Mouse (Mus musculus) forelimb bud, embryonic 11.5 days (tissue): ENCODE results near the gene Slc25a40.

ENCODE experiments used
- DNase-seq: peaks from one replicate; pipeline ENCODE4 v3.0.0-alpha.2; 2012; ENCODE audit warnings: low read depth, low spot score

Gene Slc25a40

DNA sequence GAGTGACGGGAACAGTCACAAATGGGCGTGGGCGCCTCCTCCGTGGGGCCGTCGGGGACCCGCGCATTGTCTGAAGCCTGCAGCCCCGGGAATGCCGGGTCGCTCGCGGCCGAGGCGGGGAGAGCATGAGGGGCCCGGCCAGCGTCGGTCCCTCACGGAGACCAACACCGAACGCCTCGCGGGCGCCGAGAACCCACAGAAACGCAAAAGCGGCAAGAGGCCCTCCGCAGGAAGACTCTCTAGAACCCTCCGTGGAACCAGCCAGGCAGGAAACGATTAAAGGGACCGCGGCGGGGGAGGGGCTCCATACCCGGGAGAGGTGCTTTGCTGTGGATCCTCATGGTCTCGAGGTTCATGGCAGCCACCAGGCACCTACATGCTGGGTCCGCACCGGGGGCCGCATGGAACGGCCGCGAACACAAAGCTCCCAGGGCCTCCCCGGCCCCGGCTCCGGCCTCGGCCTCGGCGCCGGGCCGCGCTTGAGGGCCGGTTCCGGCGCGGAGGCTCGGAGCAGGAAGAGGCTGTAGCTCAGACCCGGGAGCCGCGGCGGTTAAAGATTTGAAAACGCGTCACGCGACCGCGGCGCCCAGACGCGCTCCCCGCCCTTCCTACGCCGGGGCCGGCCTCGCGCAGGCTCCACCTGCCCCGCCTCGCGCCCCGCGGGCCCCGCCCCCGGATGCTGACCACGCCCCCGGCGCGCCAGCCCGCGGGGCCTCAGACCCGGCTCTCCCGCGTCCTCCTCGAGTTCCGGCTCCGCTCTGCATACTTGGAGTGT lies at the start of gene Slc25a40, which contains the start of gene Dbf4:
TSS of gene Slc25a40 (plus strand) at position 694 of the 775 bp plus-strand sequence.
TSS of gene Dbf4 (minus strand) at position 560 of the 775 bp plus-strand sequence.
- peak; percentile 90 for DNase-seq

DNA sequence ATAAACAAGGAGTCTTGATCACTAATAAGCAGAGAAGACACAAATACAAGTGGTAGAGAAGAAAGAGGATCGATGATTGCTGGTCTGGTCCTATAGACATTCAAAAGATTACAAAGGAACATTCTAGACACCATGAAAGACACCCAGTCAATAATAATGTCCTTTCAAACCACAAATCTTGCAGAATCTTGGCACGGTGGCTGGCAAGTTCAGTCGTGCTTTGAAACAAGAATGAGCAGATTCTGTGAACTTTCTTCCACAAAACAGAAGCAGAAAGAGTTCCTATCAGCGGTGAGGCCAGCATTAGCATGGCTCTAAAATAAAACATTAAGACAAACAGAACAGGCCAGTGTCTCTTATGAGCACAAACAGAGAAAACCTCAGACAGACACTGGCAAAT lies 49.2 kb upstream of the Slc25a40 start:
- no peak for DNase-seq

DNA sequence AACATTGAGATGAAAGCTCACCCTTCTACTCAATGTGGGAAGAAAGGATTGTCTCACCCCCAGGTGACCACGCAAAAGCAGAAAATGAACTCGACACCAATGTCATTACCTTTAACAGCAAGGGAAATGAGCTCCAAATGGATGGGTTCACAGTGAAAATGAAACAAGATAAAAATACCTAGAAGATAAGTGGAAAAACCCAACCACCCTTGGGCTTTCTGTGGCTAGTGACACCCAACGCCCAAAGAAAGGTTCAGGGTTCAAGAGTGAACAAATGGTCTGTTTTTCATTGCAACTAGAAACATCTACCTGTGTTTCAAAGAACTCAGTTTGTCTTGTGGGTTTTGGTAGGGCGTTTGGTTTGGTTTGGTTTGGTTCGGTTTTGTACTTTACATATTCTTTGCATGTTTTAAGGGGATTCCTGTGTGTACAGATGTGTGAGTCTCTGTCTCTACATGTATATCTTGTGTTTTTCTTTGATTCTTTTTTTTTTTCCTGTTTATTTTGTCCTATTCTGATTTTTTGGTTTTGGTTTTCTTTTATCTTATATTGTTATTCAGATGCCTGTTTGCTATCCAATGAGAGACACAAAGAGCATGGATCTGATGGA lies 48.2 kb upstream of the Slc25a40 start:
- DNase-seq: no peak

DNA sequence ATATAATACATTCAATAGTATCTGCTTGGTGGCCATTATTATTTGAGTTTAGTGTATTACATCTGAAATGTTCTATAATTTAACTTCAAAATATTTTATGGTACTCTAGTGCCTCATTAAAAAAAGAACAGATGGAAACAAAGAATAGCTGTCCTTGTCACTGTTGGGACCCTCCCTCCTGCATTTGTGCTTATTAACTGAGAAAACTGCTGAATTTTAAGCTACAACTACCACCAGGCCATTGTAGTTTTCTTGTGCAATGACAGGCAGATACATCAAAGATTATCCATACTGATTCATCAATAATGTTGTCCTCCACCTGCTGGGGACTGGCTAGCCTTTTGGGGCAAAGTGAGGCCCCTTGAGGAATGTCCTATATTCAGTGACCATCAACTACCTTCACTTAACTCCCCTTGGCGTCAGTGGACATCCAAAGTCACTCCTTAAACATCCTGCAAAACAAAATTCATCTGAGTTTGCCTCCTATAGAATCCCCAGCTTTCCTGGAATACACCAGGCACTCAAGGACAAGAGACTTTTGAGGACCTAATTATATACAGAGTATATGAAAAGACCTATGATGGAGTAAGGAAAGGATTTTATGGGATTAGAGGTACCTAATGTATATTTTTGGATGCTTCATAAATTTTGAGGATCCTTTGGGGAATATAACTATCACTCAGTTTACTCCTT lies 28.6 kb upstream of the Slc25a40 start:
- DNase-seq: no peak

DNA sequence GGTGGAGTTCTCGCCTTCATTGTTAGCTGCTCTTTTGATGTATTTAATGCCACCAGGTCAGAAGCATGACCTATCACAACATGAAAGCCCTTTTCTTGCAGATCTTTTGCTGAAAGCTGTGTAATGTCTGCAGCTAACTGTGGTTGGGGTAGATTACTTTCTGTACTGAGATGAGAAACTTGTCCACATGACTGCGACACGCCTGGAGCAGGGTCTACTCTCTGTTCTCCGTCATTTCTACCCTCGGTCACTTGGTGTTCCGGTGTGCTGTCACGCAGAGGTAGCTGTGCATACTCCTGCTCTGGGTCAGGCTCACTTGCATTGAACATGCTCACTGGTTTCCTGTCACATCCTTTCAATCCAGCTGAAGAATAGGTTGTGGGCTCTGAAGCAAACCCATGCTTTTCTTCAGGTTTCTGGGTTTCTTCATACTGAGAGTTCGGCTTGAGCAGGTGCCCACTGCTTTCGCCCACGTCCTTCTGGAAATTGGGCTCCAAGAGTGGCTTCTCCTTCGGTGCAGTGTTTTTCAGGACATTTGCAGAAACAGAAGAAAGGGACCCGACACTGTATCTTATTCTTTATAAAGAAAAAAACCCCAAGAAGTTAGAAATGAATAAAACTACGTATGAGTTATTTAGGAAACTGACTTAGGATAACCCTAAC lies 24.9 kb upstream of the Slc25a40 start:
- DNase-seq: no peak

DNA sequence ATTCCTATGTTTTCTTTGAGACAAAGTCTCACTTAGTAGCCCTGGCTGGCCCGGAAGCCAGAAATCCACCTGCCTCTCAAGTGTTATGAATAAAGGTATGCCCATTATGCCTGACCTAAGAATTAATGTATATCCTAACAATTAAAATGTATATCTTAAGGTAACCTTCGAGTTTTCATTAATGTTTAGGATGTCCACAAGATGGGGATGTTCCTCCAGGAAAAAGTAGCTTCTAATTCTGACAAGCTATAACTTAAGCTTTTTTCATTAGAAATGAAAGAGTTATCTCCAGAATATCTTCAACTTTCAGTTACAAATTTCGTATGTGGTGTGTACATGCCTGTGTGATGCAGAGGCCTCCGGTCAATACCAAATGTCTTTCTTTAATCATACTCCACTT lies 13.9 kb upstream of the Slc25a40 start:
- DNase-seq: no peak

DNA sequence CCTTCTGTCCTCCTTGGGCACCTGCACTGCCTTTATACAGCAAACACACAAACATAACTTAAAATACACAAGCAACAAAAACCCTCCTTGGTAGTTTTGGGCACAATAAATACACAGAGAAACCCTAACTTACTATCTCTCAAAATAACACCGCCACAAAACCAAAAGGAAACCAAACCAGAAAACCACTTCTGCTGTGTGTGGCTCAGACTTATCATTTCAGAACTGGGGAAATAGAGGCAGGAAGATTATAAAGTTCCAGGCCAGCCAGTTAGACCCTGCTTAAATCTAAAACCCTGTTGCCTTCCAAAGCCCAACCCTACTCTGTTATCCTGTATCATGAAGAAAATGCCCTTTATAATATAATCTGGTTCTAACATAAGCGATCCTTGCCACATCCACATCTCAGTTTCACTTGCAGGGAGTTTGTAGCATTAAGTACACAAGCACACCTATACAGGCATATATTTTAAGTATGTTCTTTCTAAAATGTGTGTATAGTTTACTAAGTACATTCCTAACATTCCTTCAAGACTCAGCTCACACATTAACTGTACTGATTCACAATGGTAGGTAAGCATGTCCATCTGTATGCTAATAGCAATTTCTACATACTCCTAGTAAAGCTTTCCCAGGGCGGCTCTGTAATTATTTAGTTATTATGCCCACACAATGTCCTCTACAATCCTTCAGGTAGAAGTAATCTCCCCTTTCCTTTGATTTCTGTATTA lies 5.8 kb upstream of the Slc25a40 start:
- DNase-seq: no peak

DNA sequence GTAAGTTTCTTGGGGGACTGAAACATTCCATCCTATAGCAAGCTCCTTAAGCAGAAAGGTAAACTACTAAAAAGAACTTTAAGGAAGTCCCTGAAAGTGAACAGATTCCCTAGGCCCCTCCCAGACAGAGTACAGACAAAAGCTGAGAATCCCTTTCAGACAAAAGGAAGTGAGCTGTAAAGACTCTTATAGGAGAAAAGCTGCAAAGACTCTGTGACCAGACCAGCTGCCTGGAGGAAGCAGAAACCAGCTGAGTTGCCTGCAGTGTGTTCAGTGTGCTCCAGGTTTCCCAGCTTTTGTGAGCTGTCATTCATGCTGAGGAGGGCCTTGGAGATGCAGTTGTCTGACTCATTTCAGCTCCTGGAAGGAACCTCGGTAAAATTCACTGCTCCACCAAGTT lies 5.2 kb upstream of the Slc25a40 start:
- no peak for DNase-seq

DNA sequence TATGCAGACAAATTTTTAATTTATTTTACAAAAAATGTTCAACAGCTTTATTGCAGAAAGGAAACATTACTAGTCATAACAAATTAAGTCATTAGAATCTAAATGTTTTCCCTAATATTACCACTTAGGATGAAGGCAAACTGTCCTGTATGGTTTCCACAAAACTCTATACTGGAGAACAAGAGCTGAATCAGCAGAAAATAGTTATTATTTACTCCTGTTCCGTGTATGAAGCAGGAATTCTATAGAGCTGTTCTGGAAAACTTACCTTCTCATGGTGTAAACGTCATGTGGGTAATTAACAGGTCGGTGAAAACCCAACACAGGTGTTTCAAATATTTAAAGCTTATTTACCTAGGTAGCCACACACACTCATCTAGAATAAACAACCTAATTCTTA lies 1.2 kb upstream of the Slc25a40 start:
- DNase-seq: no peak

DNA sequence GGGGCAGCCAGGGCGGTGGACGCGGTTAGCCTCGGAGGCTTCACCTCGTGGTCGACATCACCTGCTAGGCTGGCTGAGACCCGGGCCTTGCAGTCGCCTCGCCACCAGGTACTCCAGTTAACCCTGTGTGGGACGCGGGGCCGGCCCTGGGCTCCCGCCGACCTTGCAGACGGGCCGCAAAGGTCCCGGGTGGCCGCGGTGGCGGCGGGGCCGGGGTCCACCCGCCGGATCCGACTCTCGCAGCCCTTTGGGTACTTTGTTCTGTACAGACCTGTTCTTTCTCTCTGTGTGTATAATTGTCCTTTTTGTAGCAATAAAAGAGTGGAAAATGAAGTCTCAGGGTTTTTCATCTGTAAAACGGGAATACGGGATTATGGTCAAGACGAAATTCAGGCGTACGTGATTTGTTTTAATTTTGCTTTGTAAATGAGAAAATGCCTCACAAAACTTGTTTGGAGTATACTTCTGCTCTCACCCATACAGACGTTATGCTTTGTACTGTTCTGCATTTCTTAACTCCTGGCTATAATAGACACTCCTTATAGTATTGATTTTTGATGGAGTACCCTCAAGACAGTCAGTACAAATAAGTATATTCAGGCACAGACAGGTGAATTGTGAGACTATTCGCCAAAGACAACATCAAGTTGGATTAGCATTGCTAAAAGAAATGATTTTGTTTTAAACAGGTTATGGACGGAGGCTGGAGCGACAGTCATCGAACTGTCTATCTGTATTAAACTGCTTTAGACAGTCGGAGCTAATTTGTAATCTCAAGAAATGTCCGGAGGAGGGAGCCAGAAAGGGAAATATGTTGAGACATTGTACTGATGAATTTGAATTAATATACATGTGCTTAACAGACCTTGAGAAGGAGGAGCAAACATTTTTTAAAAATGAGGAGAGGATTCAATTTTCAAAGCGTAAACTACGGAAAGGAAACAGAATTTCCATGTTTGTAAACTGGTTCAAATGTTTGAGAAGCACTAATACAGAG lies 580 bp downstream of the Slc25a40 start:
- DNase-seq: no peak

DNA sequence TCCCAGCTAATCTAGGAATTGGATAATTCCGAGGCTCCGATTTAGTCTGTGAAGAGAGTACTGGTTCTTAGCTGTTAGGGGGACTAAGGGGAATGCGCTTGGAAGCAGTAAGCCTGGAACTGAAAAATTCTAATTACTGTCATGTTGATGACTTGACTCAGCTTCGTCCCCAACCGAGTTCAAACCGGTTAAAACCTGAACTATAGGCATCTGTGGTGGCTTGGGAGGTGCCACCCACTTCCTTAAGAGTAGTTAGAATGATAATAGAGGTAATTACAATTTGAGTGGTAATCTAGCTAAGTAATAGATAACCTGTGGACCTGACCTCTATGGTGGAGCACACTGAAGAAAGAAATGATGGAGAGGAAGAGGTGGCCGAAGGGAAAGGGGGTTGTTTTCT lies 1.5 kb downstream of the Slc25a40 start:
- no peak for DNase-seq

DNA sequence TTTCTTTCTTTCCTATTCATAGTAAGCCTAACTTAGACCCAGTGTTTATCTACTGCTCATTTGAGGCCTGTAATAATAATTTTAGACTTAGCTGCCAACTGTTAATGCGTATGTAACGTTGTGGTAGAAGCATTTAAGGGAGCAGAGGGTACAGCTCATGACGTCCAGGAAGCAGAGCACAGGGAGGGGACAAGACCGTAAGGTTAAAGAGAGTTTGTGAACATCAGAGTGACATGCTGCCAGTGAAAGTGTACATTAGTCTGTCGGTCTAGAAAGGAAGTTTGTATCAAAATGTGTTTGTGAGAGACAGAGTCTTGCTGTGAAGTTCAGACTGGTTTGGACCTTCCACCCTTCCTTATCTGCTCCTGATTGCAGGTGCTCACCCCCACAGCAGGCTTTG lies 3.2 kb downstream of the Slc25a40 start:
- no peak for DNase-seq

DNA sequence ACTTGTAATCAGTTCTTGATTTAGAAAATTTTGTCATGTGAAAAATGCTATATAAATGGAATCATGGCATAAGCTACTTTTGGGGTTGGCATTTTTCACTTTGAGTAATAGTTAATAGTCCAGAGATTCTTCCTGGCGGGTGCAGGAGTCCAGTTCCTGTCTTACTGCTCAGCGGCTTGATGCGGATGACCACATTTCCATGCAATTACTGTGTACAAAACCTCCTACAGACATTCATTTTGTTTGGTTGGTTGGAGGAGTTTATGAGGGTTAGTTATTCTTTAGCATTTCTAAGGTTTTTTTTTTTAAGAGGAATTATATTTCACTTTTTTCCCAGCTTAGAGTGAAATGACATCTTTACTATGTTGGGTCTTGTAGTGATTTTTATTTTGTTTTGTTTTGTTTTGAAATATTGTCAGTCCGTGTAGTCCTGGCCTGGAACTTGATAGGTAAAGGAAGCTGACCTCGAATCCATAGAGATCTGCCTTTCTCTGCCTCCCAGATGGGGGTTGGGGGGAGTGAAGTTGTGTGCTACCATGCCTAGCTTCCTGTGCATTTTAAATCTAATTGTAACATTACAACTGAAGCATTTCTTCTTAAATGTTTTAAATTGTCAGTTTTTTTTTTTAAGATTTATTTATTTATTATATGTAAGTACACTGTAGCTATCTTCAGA lies 15.0 kb downstream of the Slc25a40 start:
- DNase-seq: no peak

DNA sequence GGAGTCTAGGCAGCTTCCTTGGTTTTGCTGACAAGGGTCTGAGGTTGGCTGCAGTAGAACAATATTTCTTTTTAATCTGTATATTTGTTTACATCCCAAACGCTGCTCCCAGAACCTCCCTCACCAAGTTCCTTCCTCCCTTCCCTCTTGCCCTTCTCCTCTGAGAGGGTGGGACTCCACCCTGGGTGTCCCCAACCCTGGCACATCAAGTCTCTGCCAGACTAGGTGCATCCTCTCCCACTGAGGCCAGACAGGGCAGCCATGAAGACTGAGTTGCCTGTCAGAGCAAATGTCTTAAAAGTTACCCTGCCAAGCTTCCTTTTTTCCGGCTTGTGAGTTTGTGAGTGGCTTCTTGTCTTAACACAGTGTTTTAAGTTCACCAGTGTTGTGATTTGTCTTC lies 16.4 kb downstream of the Slc25a40 start:
- no peak for DNase-seq

DNA sequence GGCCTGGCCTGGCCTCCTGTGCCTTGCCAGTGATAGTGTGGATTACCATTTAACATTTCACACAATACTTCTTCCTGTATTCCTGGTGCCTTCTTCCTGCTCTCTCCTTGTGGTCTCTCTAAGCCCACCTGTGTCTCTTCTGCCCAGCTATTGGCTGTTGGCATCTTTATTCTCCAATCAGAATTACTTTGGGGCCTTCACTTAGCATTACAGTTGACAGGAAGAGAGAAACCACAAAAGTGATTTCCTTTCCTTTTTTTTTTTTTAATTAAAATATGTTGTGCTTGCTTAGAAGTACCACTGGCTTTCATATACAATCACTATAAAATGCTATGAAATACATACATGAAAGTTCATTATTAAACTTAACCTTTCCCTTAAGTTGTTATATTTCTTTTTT lies 32.9 kb downstream of the Slc25a40 start:
- no peak for DNase-seq

DNA sequence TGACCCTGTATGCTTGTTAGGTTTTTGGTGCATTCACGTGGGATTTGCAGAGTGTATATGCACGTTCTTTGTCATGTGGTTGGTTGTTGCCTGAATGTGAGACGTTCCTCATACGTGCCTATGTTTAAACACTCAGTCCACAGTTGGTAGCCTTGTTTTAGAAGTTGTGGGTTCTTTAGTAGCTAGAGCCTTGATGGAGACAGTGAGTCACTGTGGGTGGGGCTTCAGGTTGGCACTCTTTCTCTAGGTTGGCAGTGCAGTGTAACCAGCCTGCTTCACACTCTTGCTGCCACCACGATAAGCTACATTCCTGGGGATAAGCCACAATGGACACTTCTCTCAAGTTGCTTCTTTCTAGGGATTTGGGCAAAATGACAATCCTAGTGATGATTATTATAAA lies 33.9 kb downstream of the Slc25a40 start:
- no peak for DNase-seq

DNA sequence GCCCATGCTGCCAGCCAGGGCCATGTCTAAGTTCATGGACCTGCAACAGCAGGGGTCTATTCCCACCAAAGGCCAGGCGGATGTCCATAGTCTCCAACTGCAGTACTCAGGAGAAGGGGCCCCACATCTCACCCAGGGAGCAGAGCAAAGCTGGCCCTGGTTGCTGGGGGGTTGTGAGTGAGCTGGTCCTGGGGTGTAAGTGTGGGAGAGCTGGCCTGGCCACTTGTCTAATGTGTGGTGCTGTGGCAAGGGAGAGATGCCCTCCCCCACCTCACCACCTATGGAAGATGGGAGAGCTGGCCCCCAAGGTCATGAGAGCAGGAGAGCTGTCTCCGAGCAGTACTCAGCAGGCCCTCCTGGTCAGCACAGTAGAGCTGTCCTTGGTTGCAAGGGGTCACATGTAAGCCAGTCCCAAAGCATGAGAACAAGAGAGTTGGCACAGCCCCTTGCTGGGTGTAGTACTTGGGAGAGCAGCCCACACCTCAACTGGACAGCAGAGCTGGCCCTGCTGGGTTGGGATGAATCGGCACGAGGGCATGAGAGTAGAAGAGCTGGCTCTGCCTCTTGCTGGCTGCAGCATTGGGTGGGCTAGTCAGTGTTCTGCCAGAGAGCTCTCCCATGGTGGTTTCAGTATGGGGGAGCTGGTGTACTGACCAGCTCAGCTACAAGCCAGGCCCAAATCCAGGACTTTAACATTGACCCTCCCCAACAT lies 65.5 kb downstream of the Slc25a40 start:
- DNase-seq: no peak

DNA sequence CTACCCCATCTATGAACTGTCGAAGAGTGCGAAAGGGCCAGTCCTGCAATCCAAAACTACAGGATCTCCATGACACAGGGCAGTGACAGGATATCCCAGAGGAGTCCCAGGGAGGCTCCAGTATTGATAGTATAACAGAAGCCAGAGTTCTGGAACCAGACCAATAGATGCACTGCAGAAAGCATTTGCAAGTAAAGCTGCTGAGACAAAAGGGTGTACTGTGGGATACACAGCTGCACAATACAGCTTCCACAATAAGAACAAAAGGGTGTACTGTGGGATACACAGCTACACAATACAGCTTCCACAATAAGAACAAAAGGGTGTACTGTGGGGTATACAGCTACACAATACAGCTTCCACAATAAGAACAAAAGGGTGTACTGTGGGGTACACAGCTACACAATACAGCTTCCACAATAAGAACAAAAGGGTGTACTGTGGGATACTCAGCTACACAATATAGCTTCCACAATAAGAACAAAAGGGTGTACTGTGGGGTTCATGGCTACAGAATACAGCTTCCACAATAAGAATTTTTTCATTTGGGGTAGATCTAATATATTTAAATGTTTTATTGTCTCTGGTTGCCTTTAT lies 66.1 kb downstream of the Slc25a40 start:
- DNase-seq: no peak
